Mouse (Mus musculus): ENCODE data around the gene Rnf157. TPM values are rescaled to one million over a fixed set of nuclear protein-coding genes. Genes with fewer than 3 reads are reported as not detected.

Gene Rnf157
- total and polyA plus RNA-seq, 3 experiments, result 8.7 to 39.3 (median 10.9) TPM

- DNase-seq (ENCODE audit: extremely low read depth), result no peak
- Histone ChIP-seq H3K9me3 (replicated peaks; ENCODE audit: low read length) (no peaks in the 10 kb centered on the region), H3K4me1 (ENCODE audit: control insufficient read depth in 1 of 2, insufficient read depth in 2 of 2) (peaks cover 29 to 72% of the 10 kb centered on the region in 2 experiments), H3K4me2 (ENCODE audit: insufficient read depth, low read depth, poor library complexity, severe bottlenecking) (no peak overlapping the region), H3K27me3 (replicated peaks) (no peaks in the 10 kb centered on the region), H3K4me3 (replicated peaks in 1 of 3; ENCODE audit: low read depth in 2 of 3, low read length in 2 of 3, poor library complexity in 1 of 3) (no peak overlapping the region), H3K9ac (ENCODE audit: insufficient read depth, low read depth) (no peak overlapping the region), H3K27ac (ENCODE audit: insufficient read depth, low read depth) (peak overlapping the region; percentile 53), H3K36me3 (replicated peaks in 1 of 2; ENCODE audit: control insufficient read depth in 1 of 2, insufficient read depth in 1 of 2, low read length in 1 of 2) (peaks cover 7 to 13% of the 10 kb centered on the region in 2 experiments), H3K79me2 (replicated peaks; ENCODE audit: control insufficient read depth, extremely low read depth, insufficient read depth, poor library complexity, severe bottlenecking) (peaks cover 24% of the 10 kb centered on the region)
- dilution Hi-C loops (cut with MboI; ENCODE audit: extremely low pct_ligation_motif_present, extremely low pct_unique_long_range_greater_than_20kb, low sequenced_read_pairs), result no loop called here
- in situ Hi-C loops (cut with MboI; ENCODE audit: low pct_ligation_motif_present, low pct_unique_long_range_greater_than_20kb, low sequenced_read_pairs), result no loop called here
- no peak for TF ChIP-seq SMC3 (IDR thresholded peaks at IDR 0.05; ENCODE audit: low read depth, low read length)
Measured at GRCm38 (mm10) chr11:116431428-116432077, 18.7 kb upstream of the Rnf157 start.

GRCm38 (mm10) chr11:116430723-116431427 is 18.0 kb upstream of the Rnf157 start:
- Histone ChIP-seq H3K27ac (ENCODE audit: insufficient read depth, low read depth) (no peak overlapping the region; the same call in 1 of the 2 replicates), H3K36me3 (replicated peaks in 1 of 2; ENCODE audit: control insufficient read depth in 1 of 2, insufficient read depth in 1 of 2, low read length in 1 of 2) (peaks cover 5 to 8% of the 10 kb centered on the region in 2 experiments), H3K9ac (ENCODE audit: insufficient read depth, low read depth) (0 out of 2 replicates have a peak overlapping the region, but pooled peaks have one; percentile 32), H3K4me3 (replicated peaks in 1 of 3; ENCODE audit: low read depth in 2 of 3, low read length in 2 of 3, poor library complexity in 1 of 3) (no peak overlapping the region), H3K79me2 (replicated peaks; ENCODE audit: control insufficient read depth, extremely low read depth, insufficient read depth, poor library complexity, severe bottlenecking) (peaks cover 17% of the 10 kb centered on the region), H3K27me3 (replicated peaks) (no peaks in the 10 kb centered on the region), H3K4me2 (ENCODE audit: insufficient read depth, low read depth, poor library complexity, severe bottlenecking) (no peak overlapping the region), H3K4me1 (ENCODE audit: control insufficient read depth in 1 of 2, insufficient read depth in 2 of 2) (peaks cover 29 to 65% of the 10 kb centered on the region in 2 experiments), H3K9me3 (replicated peaks; ENCODE audit: low read length) (no peaks in the 10 kb centered on the region)
- in situ Hi-C loops (cut with MboI; ENCODE audit: low pct_ligation_motif_present, low pct_unique_long_range_greater_than_20kb, low sequenced_read_pairs), result no loop called here
- no peak for DNase-seq (ENCODE audit: extremely low read depth)
- TF ChIP-seq USF2 (conservative IDR thresholded peaks at IDR 0.05; ENCODE audit: low read depth, low read length) (no peak), MAZ (IDR thresholded peaks at IDR 0.05; ENCODE audit: low read depth, low read length) (no peak), PAX5 (IDR thresholded peaks at IDR 0.05; ENCODE audit: low read length) (no peak), GABPA (IDR thresholded peaks at IDR 0.05; ENCODE audit: insufficient replicate concordance, low read depth, low read length) (no peak), NRF1 (IDR thresholded peaks at IDR 0.05; ENCODE audit: low read depth, low read length) (no peak), HCFC1 (IDR thresholded peaks at IDR 0.05; ENCODE audit: low read depth, low read length) (no peak), IRF4 (IDR thresholded peaks at IDR 0.05; ENCODE audit: low read depth, low read length) (no peak), TBP (conservative IDR thresholded peaks at IDR 0.05; ENCODE audit: low read depth, low read length) (no peak), CHD2 (IDR thresholded peaks at IDR 0.05; ENCODE audit: low read length) (no peak), UBTF (IDR thresholded peaks at IDR 0.05; ENCODE audit: low read depth, low read length) (no peak), ETS1 (conservative IDR thresholded peaks at IDR 0.05; ENCODE audit: low read depth, low read length) (no peak), MAFK (IDR thresholded peaks at IDR 0.05; ENCODE audit: insufficient replicate concordance, low read length) (no peak), MXI1 (IDR thresholded peaks at IDR 0.05; ENCODE audit: low read depth, low read length) (no peak), RCOR1 (conservative IDR thresholded peaks at IDR 0.05; ENCODE audit: low read depth, low read length) (no peak), POLR2A (IDR thresholded peaks at IDR 0.05; ENCODE audit: low read depth, low read length) (no peak), MEF2A (IDR thresholded peaks at IDR 0.05; ENCODE audit: borderline replicate concordance, low read depth, low read length) (no peak), MYC (IDR thresholded peaks at IDR 0.05; ENCODE audit: low read depth, low read length) (no peak), ELF1 (IDR thresholded peaks at IDR 0.05; ENCODE audit: low read depth, low read length) (no peak), EP300 (IDR thresholded peaks at IDR 0.05; ENCODE audit: low read length) (no peak), JUN (IDR thresholded peaks at IDR 0.05; ENCODE audit: insufficient read depth, low read depth, low read length) (no peak)
- dilution Hi-C loops (cut with MboI; ENCODE audit: extremely low pct_ligation_motif_present, extremely low pct_unique_long_range_greater_than_20kb, low sequenced_read_pairs), result no loop called here

Data from CH12.LX (cell line).